Mouse (Mus musculus) forebrain, embryonic 13.5 days (tissue): ENCODE data around the gene Ctdnep1. TPM values are rescaled to one million over a fixed set of nuclear protein-coding genes. Genes with fewer than 3 reads are reported as not detected.

Experiments used
- ATAC-seq: fragments of 200-750 bp; cut with Nextera tagmentation; 2 replicates; pipeline ENCODE4 v1.8.0; 2017
- H3K27ac ChIP-seq: fragments of 300-500 bp; sonication (generic); 2 replicates; pipeline ENCODE4 v1.5.1; 2015; ENCODE audit warnings: inconsistent platforms, mild to moderate bottlenecking, moderate library complexity
- H3K27me3 ChIP-seq: fragments of 300-500 bp; sonication (generic); 2 replicates; pipeline ENCODE4 v1.6.1; 2015; ENCODE audit warnings: mild to moderate bottlenecking, inconsistent platforms
- H3K36me3 ChIP-seq: fragments of 300-500 bp; sonication (generic); 2 replicates; pipeline ENCODE4 v1.6.1; 2015; ENCODE audit warnings: mild to moderate bottlenecking, inconsistent platforms; ENCODE audit not compliant: poor library complexity, severe bottlenecking
- H3K4me1 ChIP-seq: fragments of 300-500 bp; sonication (generic); 2 replicates; pipeline ENCODE4 v1.6.1; 2015; ENCODE audit warnings: inconsistent platforms
- H3K4me2 ChIP-seq: fragments of 300-500 bp; sonication (generic); 2 replicates; pipeline ENCODE4 v1.6.1; 2015; ENCODE audit warnings: inconsistent platforms, mild to moderate bottlenecking, moderate library complexity
- H3K4me3 ChIP-seq: fragments of 300-500 bp; sonication (generic); 2 replicates; pipeline ENCODE4 v1.5.1; 2015; ENCODE audit warnings: mild to moderate bottlenecking, inconsistent platforms
- H3K9ac ChIP-seq: fragments of 300-500 bp; sonication (generic); 2 replicates; pipeline ENCODE4 v1.6.1; 2015; ENCODE audit warnings: mild to moderate bottlenecking, inconsistent platforms
- H3K9me3 ChIP-seq: fragments of 300-500 bp; sonication (generic); replicated peaks from 2 replicates; pipeline ENCODE4 v1.6.1; 2016; ENCODE audit warnings: inconsistent platforms
- WGBS: fragments of 180-500 bp; shearing (Covaris S2); methylation state at CpG from one replicate; pipeline ENCODE4 v1.1.7; 2015; 5-methylcytosine and 5-hydroxymethylcytosine counted together
- polyA plus RNA-seq: library from polyadenylated mRNA; unstranded; fragments of >200 nt; fragmentation: Nextera tagmentation; extraction: Ambion mirVana; gene quantifications from 2 replicates; pipeline ENCODE4 v1.2.1, GENCODE M21; 2015

Gene Ctdnep1
- polyA plus RNA-seq, 1 experiment from 2014 or later, result 21.1 TPM

GRCm38 (mm10) chr11:70026689-70027088 is 45.7 kb downstream of the Ctdnep1 start:
- H3K27me3 ChIP-seq, result no peaks in the 10 kb centered on the region
- H3K9ac ChIP-seq, result peak overlapping the region; percentile 55
- WGBS, result 0% methylated on average over 19 of the region's 19 CpGs
- H3K4me1 ChIP-seq, result peaks cover 90% of the 10 kb centered on the region
- H3K36me3 ChIP-seq, result peaks cover 12% of the 10 kb centered on the region
- no peak for ATAC-seq
- H3K4me2 ChIP-seq, result peak overlapping the region; percentile 67
- H3K9me3 ChIP-seq, result no peaks in the 10 kb centered on the region
- peak overlapping the region; percentile 25 for H3K4me3 ChIP-seq
- H3K27ac ChIP-seq, result peak overlapping the region; percentile 98

- peak overlapping the region; percentile 25 for H3K4me3 ChIP-seq
- peaks cover 20% of the 10 kb centered on the region for H3K36me3 ChIP-seq
- H3K4me1 ChIP-seq, result peaks cover 83% of the 10 kb centered on the region
- ATAC-seq, result no peak
- 31% methylated on average over 9 of the region's 9 CpGs for WGBS
- H3K27ac ChIP-seq, result peak overlapping the region; percentile 98
- no peaks in the 10 kb centered on the region for H3K9me3 ChIP-seq
- H3K4me2 ChIP-seq, result peak overlapping the region; percentile 67
- peak overlapping the region; percentile 55 for H3K9ac ChIP-seq
- H3K27me3 ChIP-seq, result no peaks in the 10 kb centered on the region
Observed at GRCm38 (mm10) chr11:70027397-70027796, 46.4 kb downstream of the Ctdnep1 start.

DNA sequence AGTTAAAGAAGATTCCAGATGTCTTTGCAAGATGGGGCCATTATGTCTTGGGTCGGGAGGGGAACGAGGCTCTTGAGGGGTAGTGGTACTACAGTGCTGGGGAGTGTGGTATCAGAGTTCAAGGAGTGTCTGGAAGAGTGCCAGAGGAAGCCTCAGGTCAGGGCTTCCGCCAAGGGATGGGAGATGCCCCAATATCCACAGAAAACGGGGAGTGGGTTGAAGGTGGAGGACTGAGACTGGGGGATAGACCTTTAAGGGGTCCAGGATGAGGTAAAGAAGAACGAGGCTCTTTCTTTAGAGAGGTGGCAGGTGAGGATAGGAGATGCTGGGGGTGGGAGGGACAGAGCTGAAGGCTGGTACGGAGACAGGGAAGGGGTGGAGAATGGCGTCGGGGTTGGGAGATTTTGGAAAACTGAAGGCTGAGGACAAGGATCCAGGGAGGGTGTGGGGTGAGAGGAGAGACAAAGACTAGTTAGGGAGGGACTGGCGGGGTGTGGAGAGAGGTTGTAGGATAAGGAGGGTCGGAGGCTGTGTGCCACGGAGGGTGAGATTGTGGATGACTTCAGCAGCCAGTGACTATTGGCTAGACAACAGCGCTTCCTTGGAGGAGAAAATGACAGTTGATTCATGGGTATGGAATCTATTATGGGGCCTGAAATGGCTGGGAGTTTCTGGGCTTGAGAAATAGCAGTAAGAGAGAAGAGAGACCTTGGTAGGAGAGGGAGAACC is 47.6 kb downstream of the Ctdnep1 start:
- peak overlapping the region; percentile 38 for H3K4me3 ChIP-seq
- peak overlapping the region; percentile 55 for H3K9ac ChIP-seq
- peak; percentile 15; the same call in 1 of the 2 replicates for ATAC-seq
- WGBS, result 21% methylated on average over 12 of the region's 12 CpGs
- peak overlapping the region; percentile 67 for H3K4me2 ChIP-seq
- peak overlapping the region; percentile 98 for H3K27ac ChIP-seq
- H3K27me3 ChIP-seq, result no peaks in the 10 kb centered on the region
- peaks cover 72% of the 10 kb centered on the region for H3K4me1 ChIP-seq
- peaks cover 29% of the 10 kb centered on the region for H3K36me3 ChIP-seq
- no peaks in the 10 kb centered on the region for H3K9me3 ChIP-seq

- H3K4me1 ChIP-seq, result peaks cover 65% of the 10 kb centered on the region
- peak; percentile 92 for ATAC-seq
- peaks cover 35% of the 10 kb centered on the region for H3K36me3 ChIP-seq
- peak overlapping the region; percentile 67 for H3K4me2 ChIP-seq
- no peaks in the 10 kb centered on the region for H3K9me3 ChIP-seq
- no peaks in the 10 kb centered on the region for H3K27me3 ChIP-seq
- H3K27ac ChIP-seq, result peak overlapping the region; percentile 98
- H3K4me3 ChIP-seq, result peak overlapping the region; percentile 38
- WGBS, result 0% methylated on average over 20 of the region's 20 CpGs
- H3K9ac ChIP-seq, result peak overlapping the region; percentile 60
Observed at GRCm38 (mm10) chr11:70029130-70029801, 48.3 kb downstream of the Ctdnep1 start.

- Histone ChIP-seq H3K4me1 (peaks cover 57% of the 10 kb centered on the region), H3K36me3 (peaks cover 38% of the 10 kb centered on the region), H3K4me2 (peak overlapping the region; percentile 67), H3K4me3 (peak overlapping the region; percentile 38), H3K9me3 (no peaks in the 10 kb centered on the region), H3K27me3 (no peaks in the 10 kb centered on the region), H3K27ac (peak overlapping the region; percentile 98), H3K9ac (peak overlapping the region; percentile 60)
- peak; percentile 63 for ATAC-seq
- WGBS, result 19% methylated on average over 10 of the region's 11 CpGs
Observed at GRCm38 (mm10) chr11:70029829-70030550, 49.0 kb downstream of the Ctdnep1 start.

GRCm38 (mm10) chr11:70030651-70031320 is 49.8 kb downstream of the Ctdnep1 start:
- Histone ChIP-seq H3K27me3 (no peaks in the 10 kb centered on the region), H3K4me2 (peak overlapping the region; percentile 67), H3K27ac (peak overlapping the region; percentile 98), H3K4me3 (peak overlapping the region; percentile 38), H3K4me1 (peaks cover 50% of the 10 kb centered on the region), H3K9ac (peak overlapping the region; percentile 60), H3K36me3 (peaks cover 38% of the 10 kb centered on the region), H3K9me3 (no peaks in the 10 kb centered on the region)
- no peak for ATAC-seq
- WGBS, result 91% methylated on average over 28 of the region's 28 CpGs

GRCm38 (mm10) chr11:70031321-70031670 is 50.3 kb downstream of the Ctdnep1 start:
- Histone ChIP-seq H3K27me3 (no peaks in the 10 kb centered on the region), H3K36me3 (peaks cover 38% of the 10 kb centered on the region), H3K4me3 (no peak overlapping the region), H3K4me1 (peaks cover 44% of the 10 kb centered on the region), H3K4me2 (peak overlapping the region; percentile 67; the same call in 1 of the 2 replicates), H3K9ac (no peak overlapping the region), H3K9me3 (no peaks in the 10 kb centered on the region), H3K27ac (peak overlapping the region; percentile 98)
- no peak for ATAC-seq
- WGBS, result 96% methylated on average over 11 of the region's 11 CpGs

DNA sequence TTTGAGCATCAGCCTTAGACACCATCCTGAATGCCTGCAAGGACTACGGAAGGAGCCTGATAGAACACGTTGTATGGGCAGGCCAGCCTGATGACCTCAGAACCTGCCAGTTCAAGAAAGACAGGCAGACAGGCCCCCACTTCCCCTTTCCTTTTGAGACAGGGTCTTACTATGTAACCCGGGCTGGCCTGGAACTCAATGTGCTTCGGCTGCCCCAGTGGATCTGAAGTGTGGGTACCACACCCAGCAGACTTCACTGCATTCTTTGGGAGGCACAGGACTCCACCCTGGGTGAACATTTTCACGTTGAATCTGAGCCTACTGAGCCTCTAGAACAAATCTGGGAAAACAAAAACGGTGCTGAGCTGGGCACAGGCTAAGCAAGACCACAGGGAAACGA is 57.2 kb downstream of the Ctdnep1 start:
- ATAC-seq, result no peak
- WGBS, result 86% methylated on average over 7 of the region's 7 CpGs
- Histone ChIP-seq H3K4me1 (0 out of 2 replicates have a peak, but pooled peaks cover 6% of the 10 kb centered on the region), H3K36me3 (peaks cover 70% of the 10 kb centered on the region), H3K9me3 (no peaks in the 10 kb centered on the region), H3K27ac (no peak overlapping the region), H3K4me2 (no peak overlapping the region), H3K4me3 (no peak overlapping the region), H3K9ac (no peak overlapping the region), H3K27me3 (no peaks in the 10 kb centered on the region)

DNA sequence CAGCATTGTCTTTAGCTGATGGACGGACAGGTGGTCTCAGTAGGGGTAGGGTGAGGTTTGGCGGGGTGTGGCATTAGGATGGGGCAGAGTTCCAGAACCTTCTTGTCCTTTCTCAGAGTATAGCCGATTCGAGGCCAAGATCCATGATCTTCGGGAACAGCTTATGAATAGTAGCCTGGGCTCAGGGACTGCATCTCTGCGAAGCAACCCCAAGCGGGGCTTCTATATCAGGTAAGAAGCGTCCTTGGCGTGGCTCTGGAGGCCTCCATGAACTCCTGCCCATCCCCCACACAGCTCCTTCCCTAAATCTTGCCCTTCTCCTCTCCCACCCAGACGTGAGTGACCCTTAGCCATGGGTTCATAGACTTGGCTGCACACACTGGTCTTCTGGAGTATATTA is 58.7 kb downstream of the Ctdnep1 start:
- 94% methylated on average over 10 of the region's 10 CpGs for WGBS
- no peaks in the 10 kb centered on the region for H3K27me3 ChIP-seq
- no peaks in the 10 kb centered on the region for H3K9me3 ChIP-seq
- no peak overlapping the region for H3K4me3 ChIP-seq
- 0 out of 2 replicates have a peak, but pooled peaks cover 6% of the 10 kb centered on the region for H3K4me1 ChIP-seq
- H3K9ac ChIP-seq, result no peak overlapping the region
- no peak overlapping the region for H3K27ac ChIP-seq
- H3K36me3 ChIP-seq, result peaks cover 74% of the 10 kb centered on the region
- ATAC-seq, result no peak
- H3K4me2 ChIP-seq, result no peak overlapping the region

GRCm38 (mm10) chr11:70040184-70040583 is 59.2 kb downstream of the Ctdnep1 start:
- WGBS, result 95% methylated on average over 7 of the region's 7 CpGs
- peaks cover 78% of the 10 kb centered on the region for H3K36me3 ChIP-seq
- H3K4me1 ChIP-seq, result 0 out of 2 replicates have a peak, but pooled peaks cover 6% of the 10 kb centered on the region
- H3K27ac ChIP-seq, result no peak overlapping the region
- no peak overlapping the region for H3K4me3 ChIP-seq
- H3K4me2 ChIP-seq, result no peak overlapping the region
- H3K9ac ChIP-seq, result no peak overlapping the region
- no peak for ATAC-seq
- no peaks in the 10 kb centered on the region for H3K27me3 ChIP-seq
- no peaks in the 10 kb centered on the region for H3K9me3 ChIP-seq
